Comparison of ENCODE assay signal across 12 mouse cellular contexts in the genomic region with DNA sequence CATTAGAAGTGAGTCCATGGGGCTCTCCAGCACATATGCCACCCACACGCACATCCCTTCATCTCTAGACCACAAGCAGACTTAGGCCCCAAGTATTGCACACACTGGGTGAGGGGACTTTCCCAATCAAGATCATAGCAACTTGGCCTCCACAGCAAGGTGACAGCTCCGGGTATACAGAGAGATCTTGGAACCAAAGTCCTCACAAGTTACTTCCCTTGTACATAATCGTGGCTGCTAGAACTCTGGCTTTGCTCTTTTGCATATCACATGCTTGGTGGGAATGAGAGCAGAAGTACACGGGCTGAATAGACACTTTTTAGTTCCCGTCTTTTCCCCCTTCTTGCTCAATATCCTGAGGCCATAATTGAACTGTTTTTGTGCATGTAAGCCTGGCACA. TPM values are rescaled to one million over a fixed set of nuclear protein-coding genes. Genes with fewer than 3 reads are reported as not detected.
DNase-seq lines count a peak whose midpoint lies in the region; ATAC-seq and TF ChIP-seq lines count a peak whose summit lies in the region.
"Had no signal": no experiment of that assay in that cellular context is flagged by ENCODE, and none has a peak within 500 bp of the region (broad histone marks: within the 10 kb centered on the region; RNA-seq: fewer than 3 reads in every experiment).

No protein-coding gene starts in this region.

- no peak overlapping the region for H3K9ac ChIP-seq in kidney, embryonic 15.5 days
- H3K9ac ChIP-seq in liver, postnatal 0 days (replicated peaks): no peak overlapping the region
- H3K9ac ChIP-seq: forebrain, embryonic 12.5 days; heart, embryonic 15.5 days; lung, embryonic 14.5 days had no signal

- no peak overlapping the region for H3K4me3 ChIP-seq in kidney, embryonic 15.5 days (replicated peaks)
- no peak overlapping the region for H3K4me3 ChIP-seq in liver, postnatal 0 days (ENCODE audit: low read depth, low read length)
- no peak overlapping the region for H3K4me3 ChIP-seq in forebrain, embryonic 10.5 days
- H3K4me3 ChIP-seq: forebrain, embryonic 12.5 days; heart, embryonic 15.5 days had no signal

- TF ChIP-seq EP300 in liver, postnatal 0 days (IDR thresholded peaks at IDR 0.05; ENCODE audit: low read depth): peak; percentile 53

- no peaks in the 10 kb centered on the region for H3K9me3 ChIP-seq in kidney, embryonic 15.5 days (replicated peaks)
- no peaks in the 10 kb centered on the region for H3K9me3 ChIP-seq in liver, postnatal 0 days (ENCODE audit: low read length)
- H3K9me3 ChIP-seq in forebrain, embryonic 10.5 days: no peaks in the 10 kb centered on the region
- H3K9me3 ChIP-seq: forebrain, embryonic 12.5 days; heart, embryonic 15.5 days had no signal

- no peak overlapping the region for H3K4me2 ChIP-seq in kidney, embryonic 15.5 days
- H3K4me2 ChIP-seq in liver, postnatal 0 days (ENCODE audit: low read depth, low read length): 0 out of 2 replicates have a peak overlapping the region, but pooled peaks have one; percentile 26
- H3K4me2 ChIP-seq: forebrain, embryonic 12.5 days; heart, embryonic 15.5 days; lung, embryonic 14.5 days had no signal

- no peaks in the 10 kb centered on the region for H3K27me3 ChIP-seq in kidney, embryonic 15.5 days
- no peaks in the 10 kb centered on the region for H3K27me3 ChIP-seq in liver, postnatal 0 days (ENCODE audit: insufficient read depth, low read length)
- H3K27me3 ChIP-seq in forebrain, embryonic 10.5 days (ENCODE audit: poor library complexity, severe bottlenecking): no peaks in the 10 kb centered on the region
- H3K27me3 ChIP-seq: forebrain, embryonic 12.5 days; heart, embryonic 15.5 days had no signal

- H3K4me1 ChIP-seq in kidney, embryonic 15.5 days: 0 out of 2 replicates have a peak, but pooled peaks cover 10% of the 10 kb centered on the region
- no peaks in the 10 kb centered on the region for H3K4me1 ChIP-seq in liver, postnatal 0 days (ENCODE audit: insufficient read depth)
- peaks cover 8% of the 10 kb centered on the region for H3K4me1 ChIP-seq in forebrain, embryonic 10.5 days

- peak; percentile 32 for DNase-seq in kidney, adult 9 months
- DNase-seq in 416B (ENCODE audit: low read depth): peak; percentile 74
- peak; percentile 24 for DNase-seq in liver, postnatal 0 days
- DNase-seq in forebrain, embryonic 10.5 days (ENCODE audit: extremely low spot score, low spot score): no peak
- no peak for DNase-seq in adrenal gland, postnatal 4 days (ENCODE audit: low spot score in 2 of 2)
- no peak for DNase-seq in testis, postnatal 10 days (ENCODE audit: low spot score)
- DNase-seq: adrenal gland, adult 2 months; lung, embryonic 14.5 days had no signal

- H3K27ac ChIP-seq in kidney, embryonic 15.5 days: no peak overlapping the region
- peak overlapping the region; percentile 50 for H3K27ac ChIP-seq in liver, postnatal 0 days (ENCODE audit: low read depth)
- no peak overlapping the region for H3K27ac ChIP-seq in forebrain, embryonic 10.5 days
- H3K27ac ChIP-seq: forebrain, embryonic 12.5 days; heart, embryonic 15.5 days had no signal

- WGBS in kidney, embryonic 15.5 days: 77% methylated on average over 5 of the region's 5 CpGs
- WGBS in liver, postnatal 0 days (ENCODE audit: insufficient replicate concordance): 26% methylated on average over 5 of the region's 5 CpGs
- 82% methylated on average over 5 of the region's 5 CpGs for WGBS in forebrain, embryonic 10.5 days

- TF ChIP-seq CTCF in liver, postnatal 0 days (IDR thresholded peaks at IDR 0.05; ENCODE audit: low read depth): no peak

- no peaks in the 10 kb centered on the region for H3K36me3 ChIP-seq in kidney, embryonic 15.5 days
- H3K36me3 ChIP-seq in liver, postnatal 0 days (replicated peaks; ENCODE audit: insufficient read depth, low read length): no peaks in the 10 kb centered on the region
- H3K36me3 ChIP-seq in forebrain, embryonic 10.5 days (replicated peaks): no peaks in the 10 kb centered on the region
- H3K36me3 ChIP-seq: forebrain, embryonic 12.5 days; heart, embryonic 15.5 days had no signal

- no peak for ATAC-seq in kidney, embryonic 15.5 days (replicated peaks; ENCODE audit: low FRiP score)
- ATAC-seq in activated CD4-positive, CD25-positive, alpha-beta regulatory T cell, adult 4 months: peak; percentile 94
- peak; percentile 65 for ATAC-seq in liver, postnatal 0 days

RNA-seq across cellular contexts. Expression of a gene that starts 46.4 kb away (rescaled TPM):
- polyA plus RNA-seq in kidney, embryonic 15.5 days (2015; fragmentation: Nextera tagmentation; extraction: Ambion mirVana): 4.2 and 4.4 TPM in 2 replicates
- 100 to 1,000 TPM; 556 to 650 TPM for polyA plus RNA-seq in activated CD4-positive, CD25-positive, alpha-beta regulatory T cell, adult 4 months (2017; shearing (Covaris generic))
- 28.0 and 29.7 TPM in 2 replicates for polyA plus RNA-seq in liver, postnatal 0 days (2015; fragmentation: Nextera tagmentation; extraction: Ambion mirVana)
- polyA plus RNA-seq in forebrain, embryonic 10.5 days (2016; fragmentation: Nextera tagmentation; extraction: Ambion mirVana): 2.3 and 3.9 TPM in 2 replicates
- 10 to 100 TPM; 27.7 to 28.9 TPM for total RNA-seq in adrenal gland, postnatal 4 days (2021)

Comparison
In these comparisons a context has a peak if more than half of its experiments do, and no peak if none do; other contexts are left out.
1. DNase-seq: peak in kidney, adult 9 months (single experiment), 416B (single experiment) and liver, postnatal 0 days (single experiment); none in forebrain, embryonic 10.5 days (single experiment), adrenal gland, postnatal 4 days (0 of 2) and testis, postnatal 10 days (single experiment).
2. RNA of a gene that starts 46.4 kb away (polyA plus RNA-seq): 556 to 650 TPM in activated CD4-positive, CD25-positive, alpha-beta regulatory T cell, adult 4 months; 28.0 to 29.7 TPM in liver, postnatal 0 days, 4.2 to 4.4 TPM in kidney, embryonic 15.5 days and 2.3 to 3.9 TPM in forebrain, embryonic 10.5 days; every median in the first group is over 10 times any median in the second.